Mouse (Mus musculus) heart, embryonic 13.5 days (tissue): Measurements from ENCODE around the gene Kdm2b. TPM values are rescaled to one million over a fixed set of nuclear protein-coding genes. Genes with fewer than 3 reads are reported as not detected.
A peak's percentile ranks its signal among the peaks of the same experiment; 100 is the strongest.

Experiments
- ATAC-seq: fragments of 200-750 bp; cut with Nextera tagmentation; 2 replicates; pipeline ENCODE4 v1.8.0; 2017; ENCODE audit warnings: moderate TSS enrichment; ENCODE audit not compliant: insufficient number of reproducible peaks, low FRiP score, low TSS enrichment; ENCODE audit errors: extremely low read depth
- H3K27ac ChIP-seq: fragments of 300-500 bp; sonication (generic); replicated peaks from 2 replicates; pipeline ENCODE4 v1.5.1; 2015; ENCODE audit warnings: moderate library complexity, mild to moderate bottlenecking, inconsistent platforms
- H3K27me3 ChIP-seq: fragments of 300-500 bp; sonication (generic); replicated peaks from 2 replicates; pipeline ENCODE4 v1.6.1; 2015; ENCODE audit warnings: mild to moderate bottlenecking, inconsistent platforms
- H3K36me3 ChIP-seq: fragments of 300-500 bp; sonication (generic); 2 replicates; pipeline ENCODE4 v1.6.1; 2015; ENCODE audit warnings: mild to moderate bottlenecking, inconsistent platforms
- H3K4me1 ChIP-seq: fragments of 300-500 bp; sonication (generic); 2 replicates; pipeline ENCODE4 v1.6.1; 2015; ENCODE audit warnings: inconsistent platforms
- H3K4me2 ChIP-seq: fragments of 300-500 bp; sonication (generic); 2 replicates; pipeline ENCODE4 v1.6.1; 2015; ENCODE audit warnings: inconsistent platforms, mild to moderate bottlenecking, moderate library complexity
- H3K4me3 ChIP-seq: fragments of 300-500 bp; sonication (generic); 2 replicates; pipeline ENCODE4 v1.5.1; 2015; ENCODE audit warnings: moderate library complexity, mild to moderate bottlenecking, inconsistent platforms
- H3K9ac ChIP-seq: fragments of 300-500 bp; sonication (generic); 2 replicates; pipeline ENCODE4 v1.6.1; 2015; ENCODE audit warnings: inconsistent platforms, mild to moderate bottlenecking, moderate library complexity
- H3K9me3 ChIP-seq: fragments of 300-500 bp; sonication (generic); 2 replicates; pipeline ENCODE4 v1.6.1; 2016; ENCODE audit warnings: inconsistent platforms
- WGBS: fragments of 180-500 bp; shearing (Covaris S2); methylation state at CpG from one replicate; pipeline ENCODE4 v1.1.7; 2015; ENCODE audit warnings: mixed read lengths; 5-methylcytosine and 5-hydroxymethylcytosine counted together
- polyA plus RNA-seq: library from polyadenylated mRNA; unstranded; fragments of >200 nt; fragmentation: Nextera tagmentation; extraction: Ambion mirVana; gene quantifications from 2 replicates; pipeline ENCODE4 v1.2.1, GENCODE M21; 2015

Kdm2b gene
- polyA plus RNA-seq, 1 experiment from 2014 or later = 28.2 TPM

DNA sequence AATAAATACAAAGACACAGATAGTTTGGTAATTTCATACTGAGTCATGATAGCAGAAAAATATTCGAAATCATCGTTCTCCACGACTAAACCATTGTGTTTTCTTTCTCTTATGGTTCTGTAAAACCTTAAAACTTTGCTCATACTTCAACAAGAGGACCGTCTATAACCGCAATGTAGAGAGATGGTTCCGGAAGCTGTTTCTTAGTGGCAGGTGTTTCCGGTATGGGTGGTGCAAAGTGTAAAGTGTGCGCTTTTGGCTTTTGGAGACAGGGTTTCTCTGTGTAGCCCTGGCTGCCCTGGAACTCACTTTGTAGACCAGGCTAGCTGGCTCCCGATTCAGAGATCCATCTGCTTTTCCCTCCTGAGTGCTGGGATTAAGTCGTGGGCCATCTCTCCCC is 157.1 kb downstream of the Kdm2b start:
- H3K9me3 ChIP-seq = no peaks in the 10 kb centered on the region
- H3K27ac ChIP-seq = no peak overlapping the region
- H3K4me2 ChIP-seq = no peak overlapping the region
- no peaks in the 10 kb centered on the region for H3K36me3 ChIP-seq
- WGBS = 81% methylated on average over 10 of the region's 10 CpGs
- no peak overlapping the region for H3K4me3 ChIP-seq
- H3K27me3 ChIP-seq = no peaks in the 10 kb centered on the region
- no peaks in the 10 kb centered on the region for H3K4me1 ChIP-seq
- ATAC-seq = no peak
- H3K9ac ChIP-seq = no peak overlapping the region

DNA sequence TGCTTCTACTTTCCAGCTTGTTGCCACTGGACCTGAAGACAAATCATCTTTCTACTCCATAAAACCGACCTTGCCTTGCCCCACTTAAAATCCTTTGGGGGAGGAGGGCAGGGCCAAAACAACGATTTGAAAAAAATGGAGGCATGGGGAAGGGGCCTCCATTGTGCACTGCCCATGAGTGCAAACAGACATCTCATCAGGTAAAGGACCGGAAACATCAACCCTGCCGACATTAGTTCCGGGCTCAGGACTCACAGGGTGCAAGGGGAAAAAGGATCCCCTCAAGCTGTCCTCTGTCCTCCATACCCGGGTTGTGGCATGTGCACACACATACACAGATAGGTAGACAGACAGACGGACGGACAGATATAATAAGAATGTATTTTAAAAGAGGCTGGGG is 164.5 kb downstream of the Kdm2b start:
- no peaks in the 10 kb centered on the region for H3K9me3 ChIP-seq
- H3K9ac ChIP-seq = no peak overlapping the region
- no peak for ATAC-seq

GRCm38 (mm10) chr5:122824450-122824849 is 165.2 kb downstream of the Kdm2b start:
- H3K4me3 ChIP-seq = no peak overlapping the region
- no peaks in the 10 kb centered on the region for H3K27me3 ChIP-seq
- H3K9me3 ChIP-seq = no peaks in the 10 kb centered on the region
- H3K9ac ChIP-seq = no peak overlapping the region
- no peak for ATAC-seq
- peaks cover 10% of the 10 kb centered on the region for H3K4me1 ChIP-seq
- no peak overlapping the region for H3K4me2 ChIP-seq
- H3K27ac ChIP-seq = no peak overlapping the region
- WGBS = 55% methylated on average over 6 of the region's 6 CpGs
- peaks cover 2% of the 10 kb centered on the region for H3K36me3 ChIP-seq

More for the DNA sequence above, 164.5 kb downstream of the Kdm2b start:
- Histone ChIP-seq H3K4me1 (peaks cover 3% of the 10 kb centered on the region), H3K27me3 (no peaks in the 10 kb centered on the region), H3K36me3 (no peaks in the 10 kb centered on the region), H3K4me2 (no peak overlapping the region), H3K27ac (no peak overlapping the region), H3K4me3 (no peak overlapping the region)
- 75% methylated on average over 8 of the region's 8 CpGs for WGBS

GRCm38 (mm10) chr5:122823976-122824375 is 165.6 kb downstream of the Kdm2b start:
- Histone ChIP-seq H3K9ac (no peak overlapping the region), H3K9me3 (no peaks in the 10 kb centered on the region), H3K4me2 (no peak overlapping the region), H3K27ac (no peak overlapping the region), H3K36me3 (peaks cover 6% of the 10 kb centered on the region), H3K27me3 (no peaks in the 10 kb centered on the region), H3K4me3 (no peak overlapping the region), H3K4me1 (peaks cover 13% of the 10 kb centered on the region)
- 70% methylated on average over 1 of the region's 1 CpGs for WGBS
- no peak for ATAC-seq

DNA sequence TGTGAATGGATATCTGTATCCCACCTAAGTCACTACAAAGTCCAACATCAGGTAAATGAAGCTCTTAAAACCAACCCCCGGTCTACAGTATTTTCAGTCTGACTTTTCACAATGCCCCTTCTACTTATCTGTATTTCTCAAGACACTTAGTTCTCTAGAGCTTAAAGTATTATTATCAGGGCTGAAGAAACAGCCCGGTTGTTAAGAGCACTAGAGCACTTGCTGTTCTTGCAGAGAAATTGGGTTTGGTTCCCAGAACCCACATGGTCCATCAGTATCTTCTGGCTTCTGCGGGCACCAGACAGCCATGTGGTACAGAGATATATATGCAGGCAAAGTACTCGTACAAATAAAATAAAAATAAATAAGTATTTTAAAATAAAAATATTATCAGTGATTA is 167.2 kb downstream of the Kdm2b start:
- Histone ChIP-seq H3K4me3 (no peak overlapping the region), H3K9me3 (no peaks in the 10 kb centered on the region), H3K27me3 (no peaks in the 10 kb centered on the region), H3K4me1 (peaks cover 15% of the 10 kb centered on the region), H3K27ac (no peak overlapping the region), H3K36me3 (peaks cover 22% of the 10 kb centered on the region), H3K9ac (no peak overlapping the region), H3K4me2 (no peak overlapping the region)
- WGBS = 80% methylated on average over 4 of the region's 4 CpGs
- ATAC-seq = no peak

DNA sequence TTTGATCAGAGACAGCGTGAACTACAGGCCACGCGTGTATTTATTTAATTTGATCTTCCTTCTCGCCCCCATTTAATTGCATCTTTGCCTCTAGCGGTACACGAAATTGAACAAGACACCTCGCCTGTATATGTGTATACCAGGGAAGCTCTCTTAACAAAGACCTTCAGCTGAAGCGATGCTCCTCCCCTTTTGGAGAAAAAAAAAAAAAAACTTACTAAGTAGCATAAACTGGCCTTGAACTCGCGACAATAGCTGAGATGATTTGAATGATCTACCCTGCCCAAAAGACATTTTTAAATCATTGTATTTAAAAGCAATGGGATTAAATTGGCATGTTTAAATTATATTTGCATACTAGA is 168.1 kb downstream of the Kdm2b start:
- peaks cover 30% of the 10 kb centered on the region for H3K36me3 ChIP-seq
- ATAC-seq = no peak
- under 1% methylated on average over 10 of the region's 10 CpGs for WGBS
- H3K4me2 ChIP-seq = peak overlapping the region; percentile 76
- peaks cover 15% of the 10 kb centered on the region for H3K4me1 ChIP-seq
- H3K9me3 ChIP-seq = no peaks in the 10 kb centered on the region
- peak overlapping the region; percentile 98 for H3K27ac ChIP-seq
- H3K9ac ChIP-seq = peak overlapping the region; percentile 84
- H3K4me3 ChIP-seq = peak overlapping the region; percentile 89
- H3K27me3 ChIP-seq = no peaks in the 10 kb centered on the region

GRCm38 (mm10) chr5:122820777-122821523 is 168.7 kb downstream of the Kdm2b start, which contains the start of gene Anapc5:
Gene Anapc5 (minus strand): TSS chr5:122821339.
- H3K27me3 ChIP-seq = no peaks in the 10 kb centered on the region
- peak within 1 kb of the TSS; percentile 89 for H3K4me3 ChIP-seq
- H3K27ac ChIP-seq = peak within 1 kb of the TSS; percentile 98
- peak within 1 kb of the TSS; percentile 76 for H3K4me2 ChIP-seq
- peak within 1 kb of the TSS; percentile 95 for H3K9ac ChIP-seq
- WGBS = under 1% methylated on average over 55 of the region's 55 CpGs
- peaks cover 35% of the 10 kb centered on the region for H3K36me3 ChIP-seq
- peak; percentile 96 for ATAC-seq
- peaks cover 15% of the 10 kb centered on the region for H3K4me1 ChIP-seq
- H3K9me3 ChIP-seq = no peaks in the 10 kb centered on the region

Other genes starting within 250 kb of the Kdm2b start
- 14.0 and 14.5 TPM in 2 replicates for gene Camkk2, start 210.4 kb downstream of the Kdm2b start, polyA plus RNA-seq
- gene Anapc5, start 168.5 kb downstream of the Kdm2b start, polyA plus RNA-seq = 293 and 310 TPM in 2 replicates
- 26.4 and 29.8 TPM in 2 replicates for gene Rnf34, start 139.8 kb downstream of the Kdm2b start, polyA plus RNA-seq
- gene Orai1, start 25.3 kb upstream of the Kdm2b start, polyA plus RNA-seq = 19.1 TPM in 2 replicates
- gene Morn3, start 57.2 kb upstream of the Kdm2b start, polyA plus RNA-seq = not detected in 2 replicates
- 11.8 and 12.9 TPM in 2 replicates for gene Tmem120b, start 78.6 kb upstream of the Kdm2b start, polyA plus RNA-seq
- gene Rhof, start 142.9 kb upstream of the Kdm2b start, polyA plus RNA-seq = 0.94 and 1.7 TPM in 2 replicates
- 6.1 and 6.2 TPM in 2 replicates for gene Setd1b, start 152.4 kb upstream of the Kdm2b start, polyA plus RNA-seq
- gene Psmd9, start 179.6 kb upstream of the Kdm2b start, polyA plus RNA-seq = 57.2 and 62.8 TPM in 2 replicates
- gene Hpd, start 192.9 kb upstream of the Kdm2b start, polyA plus RNA-seq = 0.37 and 1.5 TPM in 2 replicates